In the genomic region with DNA sequence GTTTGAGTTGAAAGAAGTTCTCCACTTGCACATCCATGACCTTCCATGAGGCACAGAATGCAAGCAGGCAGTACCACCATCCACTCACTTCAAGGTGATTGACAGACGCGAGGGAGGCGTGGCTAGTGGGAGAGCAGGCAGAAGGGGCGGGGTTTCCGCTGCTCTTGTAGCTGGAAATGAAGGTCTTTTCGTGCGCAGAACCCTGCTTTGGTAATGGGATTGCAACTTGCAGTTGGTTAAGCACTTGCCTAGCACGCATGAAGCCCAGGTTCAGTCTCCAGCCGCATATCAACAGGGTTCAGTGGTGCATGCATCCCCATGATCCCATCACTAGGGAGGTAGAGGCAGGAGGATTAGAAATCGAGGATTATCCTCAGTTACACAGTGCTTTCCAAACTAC, we compare ENCODE assay signal across 8 mouse cellular contexts. TPM values are rescaled to one million over a fixed set of nuclear protein-coding genes. Genes with fewer than 3 reads are reported as not detected.
DNase-seq lines count a peak whose midpoint lies in the region; ATAC-seq lines count a peak whose summit lies in the region.

No protein-coding gene starts in this region.

- H3K4me3 ChIP-seq in embryonic facial prominence, embryonic 14.5 days (ENCODE audit: low read depth, low read length), result peak overlapping the region; percentile 26
- peak overlapping the region; percentile 20 for H3K4me3 ChIP-seq in hindbrain, embryonic 14.5 days (replicated peaks; ENCODE audit: low read length)

- WGBS in embryonic facial prominence, embryonic 14.5 days, result 13% methylated on average over 10 of the region's 10 CpGs
- WGBS in hindbrain, embryonic 14.5 days, result 18% methylated on average over 10 of the region's 10 CpGs

- H3K27ac ChIP-seq in embryonic facial prominence, embryonic 14.5 days (replicated peaks; ENCODE audit: low read depth, low read length), result no peak overlapping the region
- no peak overlapping the region for H3K27ac ChIP-seq in hindbrain, embryonic 14.5 days

- H3K9me3 ChIP-seq in embryonic facial prominence, embryonic 14.5 days (ENCODE audit: control insufficient read depth, low read length), result no peaks in the 10 kb centered on the region
- H3K9me3 ChIP-seq in hindbrain, embryonic 14.5 days (ENCODE audit: control insufficient read depth, low read length), result no peaks in the 10 kb centered on the region

- no peak overlapping the region for H3K9ac ChIP-seq in embryonic facial prominence, embryonic 14.5 days (ENCODE audit: low read depth, low read length)
- 0 out of 2 replicates have a peak overlapping the region, but pooled peaks have one; percentile 5 for H3K9ac ChIP-seq in hindbrain, embryonic 14.5 days

- DNase-seq in right cerebral cortex, postnatal 14 days, result peak; percentile 25
- no peak for DNase-seq in right cerebral cortex, adult 2 months (ENCODE audit: low spot score in 2 of 2)
- DNase-seq in embryonic facial prominence, embryonic 14.5 days (ENCODE audit: low spot score), result peak; percentile 78
- no peak for DNase-seq in hindbrain, embryonic 14.5 days (ENCODE audit: low spot score)
- peak; percentile 81 for DNase-seq in liver
- DNase-seq in naive thymus-derived CD4-positive, alpha-beta T cell, adult 2 months (ENCODE audit: low read depth), result peak; percentile 43
- DNase-seq in thymus, postnatal 4 days, result peak; percentile 87
- DNase-seq in urinary bladder, adult 18-20 months (ENCODE audit: low spot score in 2 of 2), result no peak

- H3K36me3 ChIP-seq in embryonic facial prominence, embryonic 14.5 days (ENCODE audit: control insufficient read depth, insufficient read depth, low read length), result no peaks in the 10 kb centered on the region
- no peaks in the 10 kb centered on the region for H3K36me3 ChIP-seq in hindbrain, embryonic 14.5 days (replicated peaks; ENCODE audit: control insufficient read depth, insufficient read depth)

- ATAC-seq in embryonic facial prominence, embryonic 14.5 days (ENCODE audit: low read depth), result no peak
- peak; percentile 59 for ATAC-seq in hindbrain, embryonic 14.5 days (ENCODE audit: low FRiP score)

- no peaks in the 10 kb centered on the region for H3K27me3 ChIP-seq in embryonic facial prominence, embryonic 14.5 days (replicated peaks; ENCODE audit: control insufficient read depth, insufficient read depth, low read length)
- no peaks in the 10 kb centered on the region for H3K27me3 ChIP-seq in hindbrain, embryonic 14.5 days (ENCODE audit: control insufficient read depth, insufficient read depth, low read length)

- peak overlapping the region; percentile 48 for H3K4me2 ChIP-seq in embryonic facial prominence, embryonic 14.5 days (ENCODE audit: low read depth, low read length)
- peak overlapping the region; percentile 48 for H3K4me2 ChIP-seq in hindbrain, embryonic 14.5 days (replicated peaks)

- H3K4me1 ChIP-seq in embryonic facial prominence, embryonic 14.5 days (ENCODE audit: control insufficient read depth, insufficient read depth, low read length), result peaks cover 30% of the 10 kb centered on the region
- peaks cover 22% of the 10 kb centered on the region for H3K4me1 ChIP-seq in hindbrain, embryonic 14.5 days (replicated peaks; ENCODE audit: control insufficient read depth, insufficient read depth, low read length)

RNA-seq across cellular contexts. Expression of gene Itga8, which starts 25.5 kb away (rescaled TPM):
- polyA plus RNA-seq in embryonic facial prominence, embryonic 14.5 days (2014; fragmentation: Nextera tagmentation; extraction: Ambion mirVana), result 15.7 and 16.4 TPM in 2 replicates
- polyA plus RNA-seq in hindbrain, embryonic 14.5 days (2014; fragmentation: Nextera tagmentation; extraction: Ambion mirVana), result 4.1 and 5.3 TPM in 2 replicates

Comparison
In these comparisons a context has a peak if more than half of its experiments do, and no peak if none do; other contexts are left out.
1. DNase-seq: peak in right cerebral cortex, postnatal 14 days (single experiment), embryonic facial prominence, embryonic 14.5 days (single experiment), liver (single experiment), naive thymus-derived CD4-positive, alpha-beta T cell, adult 2 months (single experiment) and thymus, postnatal 4 days (single experiment); none in right cerebral cortex, adult 2 months (0 of 2), hindbrain, embryonic 14.5 days (single experiment) and urinary bladder, adult 18-20 months (0 of 2).